Comparison of ENCODE assay signal across 23 mouse cellular contexts in genomic region chr5:69707099-69707498, GRCm38 (mm10).
DNase-seq lines count a peak whose midpoint lies in the region; ATAC-seq lines count a peak whose summit lies in the region.
"Had no signal": no experiment of that assay in that cellular context is flagged by ENCODE, and none has a peak within 500 bp of the region (broad histone marks: within the 10 kb centered on the region; RNA-seq: fewer than 3 reads in every experiment).

No protein-coding gene starts in this region.

- DNase-seq in embryo, embryonic 11 days: peak; percentile 8
- DNase-seq in embryo, embryonic 10.5 days (ENCODE audit: low spot score): no peak
- DNase-seq in layer of hippocampus, adult 18-20 months (ENCODE audit: low spot score in 2 of 2): peak; percentile 3 to 49
- no peak for DNase-seq in layer of hippocampus, postnatal 36 days
- peak; percentile 34 for DNase-seq in right cerebral cortex, adult 18-20 months
- DNase-seq in right cerebral cortex, postnatal 25 days: no peak
- DNase-seq: adrenal gland, postnatal 25 days; cerebellum, adult 18-20 months; cerebellum, postnatal 10 days; gastrocnemius, postnatal 36 days; heart, adult 18-20 months; heart, postnatal 36 days; kidney, postnatal 14 days; liver; lung, adult 2 months; lung, postnatal 10 days; spleen, adult 18-20 months; thymus, adult 18-20 months; thymus, postnatal 25 days had no signal

- no peak for ATAC-seq in activated CD4-positive, CD25-positive, alpha-beta regulatory T cell, adult 4 months
- ATAC-seq: forebrain, embryonic 15.5 days; intestine, postnatal 0 days; midbrain, embryonic 15.5 days had no signal

Comparison
In these comparisons a context has a peak if more than half of its experiments do, and no peak if none do; other contexts are left out.
1. DNase-seq: peak in embryo, embryonic 11 days (single experiment), layer of hippocampus, adult 18-20 months (2 of 2) and right cerebral cortex, adult 18-20 months (single experiment); none in embryo, embryonic 10.5 days (single experiment), layer of hippocampus, postnatal 36 days (0 of 2) and right cerebral cortex, postnatal 25 days (single experiment).